Mouse (Mus musculus): Measurements from ENCODE around the gene Flt3l. TPM values are rescaled to one million over a fixed set of nuclear protein-coding genes. Genes with fewer than 3 reads are reported as not detected.

The Flt3l gene
- total and polyA plus RNA-seq, 3 experiments: 5.5 to 59.1 (median 6.4) TPM

GRCm38 (mm10) chr7:45166950-45167401 lies 30.7 kb upstream of the Flt3l start:
- H3K4me1 ChIP-seq (ENCODE audit: control insufficient read depth, insufficient read depth, low read length): no peaks in the 10 kb centered on the region; the same call in 1 of the 2 replicates
- peaks cover 8% of the 10 kb centered on the region for H3K27me3 ChIP-seq (ENCODE audit: control insufficient read depth, insufficient read depth, low read length)
- H3K27ac ChIP-seq: no peak overlapping the region
- TF ChIP-seq POLR2A (IDR thresholded peaks at IDR 0.05; ENCODE audit: insufficient read depth, low read depth, low read length): no peak
- TF ChIP-seq CTCF (IDR thresholded peaks at IDR 0.05): no peak
- no peak for TF ChIP-seq EP300 (IDR thresholded peaks at IDR 0.05; ENCODE audit: insufficient read depth, low read depth, low read length)
- H3K4me3 ChIP-seq: no peak overlapping the region
- no peaks in the 10 kb centered on the region for H3K36me3 ChIP-seq (ENCODE audit: control insufficient read depth, insufficient read depth, low read length)
- 43% methylated on average over 9 of the region's 10 CpGs for WGBS
- intact Hi-C loops (cut with DNase I): no loop called here
- H3K79me2 ChIP-seq (replicated peaks; ENCODE audit: control insufficient read depth, insufficient read depth, low read length): no peaks in the 10 kb centered on the region
- no peak overlapping the region for H3K9ac ChIP-seq (ENCODE audit: low read depth, low read length)
- DNase-seq: no peak

- H3K36me3 ChIP-seq (ENCODE audit: control insufficient read depth, insufficient read depth, low read length): no peaks in the 10 kb centered on the region
- intact Hi-C loops (cut with DNase I): no loop called here
- WGBS: 65% methylated on average over 11 of the region's 11 CpGs
Measured at GRCm38 (mm10) chr7:45165701-45166100, 29.5 kb upstream of the Flt3l start.

GRCm38 (mm10) chr7:45164833-45165232 lies 28.6 kb upstream of the Flt3l start:
- H3K4me3 ChIP-seq: no peak overlapping the region
- no peak overlapping the region for H3K27ac ChIP-seq
- no peak overlapping the region for H3K9ac ChIP-seq (ENCODE audit: low read depth, low read length)
- 47% methylated on average over 5 of the region's 5 CpGs for WGBS
- no peak for DNase-seq
- H3K36me3 ChIP-seq (ENCODE audit: control insufficient read depth, insufficient read depth, low read length): no peaks in the 10 kb centered on the region
- peaks cover 2% of the 10 kb centered on the region for H3K4me1 ChIP-seq (ENCODE audit: control insufficient read depth, insufficient read depth, low read length)
- H3K79me2 ChIP-seq (replicated peaks; ENCODE audit: control insufficient read depth, insufficient read depth, low read length): no peaks in the 10 kb centered on the region
- H3K27me3 ChIP-seq (ENCODE audit: control insufficient read depth, insufficient read depth, low read length): peaks cover 8% of the 10 kb centered on the region
- intact Hi-C loops (cut with DNase I): loop anchor here (5.0 kb wide), 1 partner anchor 132 kb away; no protein-coding TSS in a partner anchor
- TF ChIP-seq POLR2A (IDR thresholded peaks at IDR 0.05; ENCODE audit: insufficient read depth, low read depth, low read length): no peak
- TF ChIP-seq CTCF (IDR thresholded peaks at IDR 0.05): no peak
- TF ChIP-seq EP300 (IDR thresholded peaks at IDR 0.05; ENCODE audit: insufficient read depth, low read depth, low read length): no peak

More at GRCm38 (mm10) chr7:45165701-45166100, 29.5 kb upstream of the Flt3l start:
- no peak overlapping the region for H3K4me3 ChIP-seq
- peaks cover 8% of the 10 kb centered on the region for H3K27me3 ChIP-seq (ENCODE audit: control insufficient read depth, insufficient read depth, low read length)
- no peak for TF ChIP-seq POLR2A (IDR thresholded peaks at IDR 0.05; ENCODE audit: insufficient read depth, low read depth, low read length)
- TF ChIP-seq CTCF (IDR thresholded peaks at IDR 0.05): no peak
- TF ChIP-seq EP300 (IDR thresholded peaks at IDR 0.05; ENCODE audit: insufficient read depth, low read depth, low read length): no peak
- no peak overlapping the region for H3K9ac ChIP-seq (ENCODE audit: low read depth, low read length)
- H3K79me2 ChIP-seq (replicated peaks; ENCODE audit: control insufficient read depth, insufficient read depth, low read length): no peaks in the 10 kb centered on the region
- H3K27ac ChIP-seq: no peak overlapping the region
- DNase-seq: no peak
- H3K4me1 ChIP-seq (ENCODE audit: control insufficient read depth, insufficient read depth, low read length): peaks cover 2% of the 10 kb centered on the region

GRCm38 (mm10) chr7:45163735-45164490 lies 27.7 kb upstream of the Flt3l start, which contains the start of gene Slc17a7:
Slc17a7 (plus strand) TSS chr7:45163949.
- TF ChIP-seq EP300 (IDR thresholded peaks at IDR 0.05; ENCODE audit: insufficient read depth, low read depth, low read length) (no peak), POLR2A (IDR thresholded peaks at IDR 0.05; ENCODE audit: insufficient read depth, low read depth, low read length) (no peak), CTCF (IDR thresholded peaks at IDR 0.05) (no peak)
- H3K4me3 ChIP-seq: peak within 1 kb of the TSS; percentile 39
- H3K27me3 ChIP-seq (ENCODE audit: control insufficient read depth, insufficient read depth, low read length): peaks cover 7% of the 10 kb centered on the region

GRCm38 (mm10) chr7:45162996-45163615 lies 26.9 kb upstream of the Flt3l start:
- H3K27ac ChIP-seq: no peak overlapping the region
- H3K4me3 ChIP-seq: no peak overlapping the region
- H3K79me2 ChIP-seq (replicated peaks; ENCODE audit: control insufficient read depth, insufficient read depth, low read length): no peaks in the 10 kb centered on the region
- H3K36me3 ChIP-seq (ENCODE audit: control insufficient read depth, insufficient read depth, low read length): no peaks in the 10 kb centered on the region
- intact Hi-C loops (cut with DNase I): loop anchor here (1.0 to 5.0 kb wide), 2 partner anchors 35 to 134 kb away; no protein-coding TSS in a partner anchor
- H3K9ac ChIP-seq (ENCODE audit: low read depth, low read length): no peak overlapping the region
- TF ChIP-seq CTCF (IDR thresholded peaks at IDR 0.05) (no peak), POLR2A (IDR thresholded peaks at IDR 0.05; ENCODE audit: insufficient read depth, low read depth, low read length) (no peak), EP300 (IDR thresholded peaks at IDR 0.05; ENCODE audit: insufficient read depth, low read depth, low read length) (no peak)
- H3K4me1 ChIP-seq (ENCODE audit: control insufficient read depth, insufficient read depth, low read length): peaks cover 2% of the 10 kb centered on the region
- 79% methylated on average over 9 of the region's 9 CpGs for WGBS
- peaks cover 3% of the 10 kb centered on the region; the same call in 1 of the 2 replicates for H3K27me3 ChIP-seq (ENCODE audit: control insufficient read depth, insufficient read depth, low read length)
- no peak for DNase-seq

More at GRCm38 (mm10) chr7:45163735-45164490, 27.7 kb upstream of the Flt3l start, which contains the start of gene Slc17a7:
- H3K4me1 ChIP-seq (ENCODE audit: control insufficient read depth, insufficient read depth, low read length): peaks cover 2% of the 10 kb centered on the region
- no peaks in the 10 kb centered on the region for H3K79me2 ChIP-seq (replicated peaks; ENCODE audit: control insufficient read depth, insufficient read depth, low read length)
- H3K9ac ChIP-seq (ENCODE audit: low read depth, low read length): no peak within 1 kb of the TSS
- intact Hi-C loops (cut with DNase I): loop anchor here (5.0 kb wide), 1 partner anchor 133 kb away; no protein-coding TSS in a partner anchor
- H3K27ac ChIP-seq: no peak within 1 kb of the TSS
- no peak for DNase-seq
- 5% methylated on average over 41 of the region's 41 CpGs for WGBS
- H3K36me3 ChIP-seq (ENCODE audit: control insufficient read depth, insufficient read depth, low read length): no peaks in the 10 kb centered on the region
